Mouse (Mus musculus): ENCODE measurements at regions not wholly inside any gene's neighbourhood (a gene's known extent, or its start where the extent isn't known, plus 50 kb on each side); places are given as distances from the start of the nearest gene placed in this dataset.

GRCm38 (mm10) chr5:119530009-119530408 is 140.5 kb upstream of the Tbx3 start:
- no peak for TF ChIP-seq CTCF (IDR thresholded peaks at IDR 0.05 in 2 of 3, conservative IDR thresholded peaks at IDR 0.05 in 1 of 3; ENCODE audit: control insufficient read depth in 1 of 3, insufficient read depth in 1 of 3, low read depth in 2 of 3, low read length in 3 of 3, poor library complexity in 1 of 3, severe bottlenecking in 1 of 3)
- no peak for TF ChIP-seq EP300 (IDR thresholded peaks at IDR 0.05; ENCODE audit: low read depth in 1 of 2, low read length in 2 of 2)
